Mouse (Mus musculus) spleen, postnatal 0 days (tissue): ENCODE results near the gene Hoxb8. TPM values are rescaled to one million over a fixed set of nuclear protein-coding genes. Genes with fewer than 3 reads are reported as not detected.

Experiments used
- microRNA counts: library from miRNA; unstranded; fragments of <30 nt; microRNA quantifications from one replicate; lab custom pipeline; 2015
- polyA plus RNA-seq: library from polyadenylated mRNA; unstranded; fragments of >200 nt; fragmentation: Nextera tagmentation; extraction: Ambion mirVana; gene quantifications from 2 replicates; pipeline ENCODE4 v1.2.1, GENCODE M21; 2015

The Hoxb8 gene
- polyA plus RNA-seq = 0.10 and 0.13 TPM in 2 replicates

GRCm38 (mm10) chr11:96281855-96282570 is at the start of gene Hoxb8:
Gene Hoxb8, plus strand, starts transcription at chr11:96281905.

DNA sequence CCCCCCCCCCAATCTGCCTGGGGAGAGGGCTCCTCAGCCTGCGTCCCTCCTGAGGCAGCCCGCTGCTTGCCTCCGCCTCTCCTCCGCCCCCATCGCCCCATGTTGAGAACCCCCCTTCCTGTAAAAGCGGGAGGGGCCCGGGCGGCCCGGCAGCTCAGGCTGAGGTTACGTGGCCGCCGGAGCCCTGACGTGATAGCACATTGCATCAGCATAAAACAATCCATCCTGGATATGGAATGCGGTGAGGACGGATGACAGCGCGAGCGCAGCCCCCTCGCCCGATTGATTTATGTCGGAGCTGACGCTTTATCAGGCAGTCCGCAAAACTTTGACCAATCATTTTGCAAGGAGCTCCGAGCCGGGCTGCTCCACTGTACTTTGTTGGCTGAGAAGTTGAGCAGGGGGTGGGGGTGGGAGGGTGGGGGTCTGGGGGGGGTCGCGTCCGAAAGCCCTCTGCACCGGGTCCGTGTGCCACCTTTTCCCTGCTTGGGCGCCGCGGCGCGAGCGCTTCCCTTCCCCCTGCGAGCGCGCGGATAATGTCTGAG is 10.6 kb upstream of the Hoxb8 start, which contains the start of gene Hoxb9:
Gene Hoxb9 (plus strand): TSS at position 462 of the 545 bp plus-strand sequence.

GRCm38 (mm10) chr11:96285771-96286738 is 4.3 kb downstream of the Hoxb8 start, which contains the start of gene Hoxb7:
Gene Hoxb7, plus strand, starts transcription at chr11:96286623.

GRCm38 (mm10) chr11:96291681-96292564 is 10.2 kb downstream of the Hoxb8 start, which contains the start of gene Hoxb6:
Gene Hoxb6, plus strand, starts transcription at chr11:96292476.

DNA sequence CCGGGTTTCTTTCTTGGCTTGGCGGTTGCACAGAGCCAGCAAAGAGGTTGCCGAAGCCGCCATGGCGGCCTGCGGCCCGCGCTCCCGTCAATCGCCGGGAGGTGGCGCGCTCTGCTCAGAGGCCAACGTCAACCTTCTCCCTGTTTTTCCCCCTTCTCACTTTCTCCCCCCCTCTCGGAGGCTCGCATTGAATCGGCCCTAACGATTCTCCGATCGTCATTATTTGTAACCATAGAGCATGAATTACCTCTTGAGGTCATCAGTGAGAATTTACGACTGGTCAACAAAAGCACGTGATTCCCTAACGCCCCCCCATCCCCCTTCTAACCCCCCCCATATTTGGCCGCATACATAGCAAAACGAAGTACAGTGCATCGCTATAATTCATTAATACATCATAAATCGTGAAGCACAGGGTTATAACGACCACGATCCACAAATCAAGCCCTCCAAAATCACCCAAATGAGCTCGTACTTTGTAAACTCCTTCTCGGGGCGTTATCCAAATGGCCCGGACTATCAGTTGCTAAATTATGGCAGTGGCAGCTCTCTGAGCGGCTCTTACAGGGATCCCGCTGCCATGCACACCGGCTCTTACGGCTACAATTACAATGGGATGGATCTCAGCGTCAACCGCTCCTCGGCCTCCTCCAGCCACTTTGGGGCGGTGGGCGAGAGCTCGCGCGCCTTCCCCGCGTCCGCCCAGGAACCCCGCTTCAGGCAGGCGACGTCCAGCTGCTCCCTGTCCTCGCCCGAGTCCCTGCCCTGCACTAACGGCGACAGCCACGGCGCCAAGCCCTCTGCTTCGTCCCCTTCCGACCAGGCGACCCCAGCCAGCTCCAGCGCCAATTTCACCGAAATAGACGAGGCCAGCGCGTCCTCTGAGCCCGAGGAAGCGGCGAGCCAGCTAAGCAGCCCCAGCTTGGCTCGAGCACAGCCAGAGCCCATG is 21.7 kb downstream of the Hoxb8 start, which contains the start of gene Hoxb5:
Gene Hoxb5 (plus strand): TSS at position 186 of the 949 bp plus-strand sequence.

GRCm38 (mm10) chr11:96317608-96318367 is 36.1 kb downstream of the Hoxb8 start, which contains the start of gene Hoxb4:
Gene Hoxb4, plus strand, starts transcription at chr11:96318267.

GRCm38 (mm10) chr11:96323154-96323553 is 41.4 kb downstream of the Hoxb8 start, which contains the start of gene Hoxb3:
Gene Hoxb3, plus strand, starts transcription at chr11:96323326.

MicroRNAs within 50 kb of the gene (microRNA counts, 519-probe panel; counts per million panel counts)
- 5,825 counts per million, percentile 48 among the panel's probes with 10 or more counts for microRNA mmu-miR-10a (lab: Ali Mortazavi, UCI)
- 88.3 counts per million for microRNA mmu-miR-196a (lab: Ali Mortazavi, UCI)

Other genes starting within 250 kb of the Hoxb8 start
- gene Snf8, start 247.0 kb upstream of the Hoxb8 start, polyA plus RNA-seq = 76.6 and 81.0 TPM in 2 replicates
- gene Ube2z, start 216.5 kb upstream of the Hoxb8 start, polyA plus RNA-seq = 14.7 and 15.6 TPM in 2 replicates
- 505 and 507 TPM in 2 replicates for gene Atp5g1, start 206.2 kb upstream of the Hoxb8 start, polyA plus RNA-seq
- gene Calcoco2, start 169.9 kb upstream of the Hoxb8 start, polyA plus RNA-seq = not detected in 2 replicates
- not detected in 2 replicates for gene Ttll6, start 148.1 kb upstream of the Hoxb8 start, polyA plus RNA-seq
- not detected in 2 replicates for gene Hoxb13, start 87.6 kb upstream of the Hoxb8 start, polyA plus RNA-seq
- 0.16 and 0.26 TPM in 2 replicates for gene Hoxb9, start 10.4 kb upstream of the Hoxb8 start, polyA plus RNA-seq
- gene Hoxb7, start 4.7 kb downstream of the Hoxb8 start, polyA plus RNA-seq = 2.3 and 2.5 TPM in 2 replicates
- gene Hoxb6, start 10.6 kb downstream of the Hoxb8 start, polyA plus RNA-seq = 1.0 and 1.2 TPM in 2 replicates
- gene Hoxb5, start 21.4 kb downstream of the Hoxb8 start, polyA plus RNA-seq = 0.64 and 1.2 TPM in 2 replicates
- gene Hoxb4, start 36.4 kb downstream of the Hoxb8 start, polyA plus RNA-seq = 0.64 and 0.90 TPM in 2 replicates
- gene Hoxb3, start 41.4 kb downstream of the Hoxb8 start, polyA plus RNA-seq = 0.65 and 0.85 TPM in 2 replicates
- gene Hoxb2, start 68.6 kb downstream of the Hoxb8 start, polyA plus RNA-seq = 2.2 and 2.4 TPM in 2 replicates
- gene Hoxb1, start 83.8 kb downstream of the Hoxb8 start, polyA plus RNA-seq = 0.11 and 0.12 TPM in 2 replicates
- 1.6 and 3.3 TPM in 2 replicates for gene Skap1, start 182.7 kb downstream of the Hoxb8 start, polyA plus RNA-seq